Mouse (Mus musculus) bone marrow, adult 2 months (tissue): ENCODE measurements around the gene Chchd6.

Experiments
- CTCF ChIP-seq: fragments of 200-500 bp; IDR thresholded peaks from 2 replicates; pipeline ENCODE4 v1.5.1; 2011; ENCODE audit warnings: low read length, control low read depth; ENCODE audit not compliant: control insufficient read depth, insufficient read depth
- POLR2A ChIP-seq: fragments of 200-500 bp; IDR thresholded peaks from 2 replicates; pipeline ENCODE4 v1.6.1; 2011; ENCODE audit warnings: low read depth, mild to moderate bottlenecking, control low read depth, low read length, borderline replicate concordance; ENCODE audit not compliant: control insufficient read depth

DNA sequence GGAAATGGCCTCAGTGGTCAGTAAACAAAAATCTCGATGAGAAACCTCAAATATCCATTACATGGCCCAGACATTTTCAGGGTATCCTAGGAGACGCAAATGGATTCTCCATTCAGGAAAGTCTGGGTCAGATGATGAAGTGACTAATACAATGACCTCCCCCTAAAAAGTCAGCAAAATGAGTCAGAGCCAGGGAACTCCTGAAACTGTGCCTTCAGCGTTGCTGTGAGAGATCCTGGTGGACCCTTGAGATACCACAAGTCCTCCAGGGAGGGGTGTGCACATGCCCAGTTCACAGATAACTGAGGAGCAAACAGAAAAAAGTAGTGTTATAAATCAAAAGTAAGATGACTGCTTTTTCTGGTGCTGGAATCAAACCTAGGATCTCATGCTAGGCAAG lies 10.6 kb upstream of the Chchd6 start:
- no peak for TF ChIP-seq CTCF
- no peak for TF ChIP-seq POLR2A
